Mouse (Mus musculus) liver, adult 2 months (tissue): ENCODE measurements around the gene Zmiz1. TPM values are rescaled to one million over a fixed set of nuclear protein-coding genes. Genes with fewer than 3 reads are reported as not detected.
A peak's percentile ranks its signal among the peaks of the same experiment; 100 is the strongest.

ENCODE experiments used
- DNase-seq: peaks from one replicate; pipeline ENCODE4 v3.0.0-alpha.2; 2011; ENCODE audit warnings: low read depth, low spot score; ENCODE audit errors: extremely low read depth
- H3K27ac ChIP-seq: fragments of 200-500 bp; replicated peaks from 2 replicates; pipeline ENCODE4 v1.5.1; 2012; ENCODE audit warnings: low read depth, mild to moderate bottlenecking, control low read depth, inconsistent platforms, low read length; ENCODE audit not compliant: insufficient read depth
- H3K27me3 ChIP-seq: fragments of 200-500 bp; 2 replicates; pipeline ENCODE4 v1.6.1; 2012; ENCODE audit warnings: mild to moderate bottlenecking, moderate library complexity, low read length, inconsistent platforms; ENCODE audit not compliant: control insufficient read depth, insufficient read depth
- H3K36me3 ChIP-seq: fragments of 200-500 bp; 2 replicates; pipeline ENCODE4 v1.6.1; 2012; ENCODE audit warnings: low read length, inconsistent platforms; ENCODE audit not compliant: control insufficient read depth, insufficient read depth
- H3K4me1 ChIP-seq: fragments of 200-500 bp; 2 replicates; pipeline ENCODE4 v1.6.1; 2011; ENCODE audit warnings: low read length; ENCODE audit not compliant: control insufficient read depth, insufficient read depth
- H3K4me3 ChIP-seq: fragments of 200-500 bp; 2 replicates; pipeline ENCODE4 v1.5.1; 2011; ENCODE audit warnings: low read depth, mild to moderate bottlenecking, control low read depth, low read length, moderate library complexity; ENCODE audit not compliant: insufficient read depth
- H3K79me2 ChIP-seq: fragments of 200-500 bp; 2 replicates; pipeline ENCODE4 v1.6.1; 2012; ENCODE audit warnings: inconsistent platforms, mild to moderate bottlenecking, low read length, moderate library complexity; ENCODE audit not compliant: control insufficient read depth, insufficient read depth
- H3K9ac ChIP-seq: fragments of 200-500 bp; 2 replicates; pipeline ENCODE4 v1.6.1; 2012; ENCODE audit warnings: low read depth, mild to moderate bottlenecking, control low read depth, inconsistent platforms, low read length
- CTCF ChIP-seq: fragments of 200-500 bp; IDR thresholded peaks from 2 replicates; pipeline ENCODE4 v1.5.1; 2011; ENCODE audit warnings: low read depth, low read length, control low read depth
- POLR2A ChIP-seq: fragments of 200-500 bp; IDR thresholded peaks from 2 replicates; pipeline ENCODE4 v1.6.1; 2011; ENCODE audit warnings: low read length, control low read depth; ENCODE audit not compliant: insufficient read depth; ENCODE audit errors: extremely low read depth
- WGBS: fragments of 180-500 bp; shearing (Covaris S2); methylation state at CpG from one replicate; pipeline ENCODE4 v1.1.7; 2018; 5-methylcytosine and 5-hydroxymethylcytosine counted together
- polyA plus RNA-seq: library from polyadenylated mRNA; depleted of rRNA; stranded (reverse); fragments of >200 nt; gene quantifications from 2 replicates; pipeline ENCODE4 v1.2.3, GENCODE M21; 2012
- total RNA-seq: library from RNA; depleted of rRNA; stranded (reverse); fragments of >200 nt; gene quantifications from 2 replicates; pipeline ENCODE4 v1.2.3, GENCODE M21; 2014

Gene Zmiz1
- total and polyA plus RNA-seq, 2 experiments: 5.3 to 10.2 TPM

GRCm38 (mm10) chr14:25487470-25487955 is 28.5 kb downstream of the Zmiz1 start:
- peak overlapping the region; percentile 91 for H3K27ac ChIP-seq
- peak overlapping the region; percentile 26 for H3K9ac ChIP-seq
- DNase-seq: peak; percentile 98
- H3K4me3 ChIP-seq: no peak overlapping the region
- WGBS: 4% methylated on average over 7 of the region's 7 CpGs
- H3K79me2 ChIP-seq: peaks cover 58% of the 10 kb centered on the region; the same call in 1 of the 2 replicates
- TF ChIP-seq CTCF: no peak
- TF ChIP-seq POLR2A: no peak
- H3K27me3 ChIP-seq: no peaks in the 10 kb centered on the region
- no peaks in the 10 kb centered on the region for H3K36me3 ChIP-seq
- peaks cover 64% of the 10 kb centered on the region for H3K4me1 ChIP-seq

- no peak overlapping the region for H3K4me3 ChIP-seq
- H3K9ac ChIP-seq: peak overlapping the region; percentile 60
- H3K79me2 ChIP-seq: peaks cover 60% of the 10 kb centered on the region; the same call in 1 of the 2 replicates
- peak overlapping the region; percentile 91 for H3K27ac ChIP-seq
- WGBS: 18% methylated on average over 6 of the region's 6 CpGs
- no peak for TF ChIP-seq CTCF
- TF ChIP-seq POLR2A: no peak
- peaks cover 69% of the 10 kb centered on the region for H3K4me1 ChIP-seq
- DNase-seq: peak; percentile 92
- H3K36me3 ChIP-seq: no peaks in the 10 kb centered on the region
- H3K27me3 ChIP-seq: no peaks in the 10 kb centered on the region
Measured at GRCm38 (mm10) chr14:25488097-25488613, 29.2 kb downstream of the Zmiz1 start.

GRCm38 (mm10) chr14:25489336-25490078 is 30.5 kb downstream of the Zmiz1 start:
- TF ChIP-seq CTCF (no peak), POLR2A (no peak)
- H3K4me1 ChIP-seq: peaks cover 70% of the 10 kb centered on the region
- peak; percentile 100 for DNase-seq
- 37% methylated on average over 6 of the region's 6 CpGs for WGBS
- no peaks in the 10 kb centered on the region for H3K36me3 ChIP-seq
- no peak overlapping the region for H3K9ac ChIP-seq
- H3K27ac ChIP-seq: peak overlapping the region; percentile 58
- H3K27me3 ChIP-seq: no peaks in the 10 kb centered on the region
- no peak overlapping the region for H3K4me3 ChIP-seq
- peaks cover 50% of the 10 kb centered on the region; the same call in 1 of the 2 replicates for H3K79me2 ChIP-seq

- H3K27ac ChIP-seq: peak overlapping the region; percentile 24
Measured at GRCm38 (mm10) chr14:25491961-25492360, 33.0 kb downstream of the Zmiz1 start.

GRCm38 (mm10) chr14:25492567-25493279 is 33.7 kb downstream of the Zmiz1 start:
- peaks cover 84% of the 10 kb centered on the region for H3K4me1 ChIP-seq
- H3K4me3 ChIP-seq: no peak overlapping the region
- H3K27ac ChIP-seq: peak overlapping the region; percentile 27
- no peaks in the 10 kb centered on the region for H3K36me3 ChIP-seq
- H3K79me2 ChIP-seq: peaks cover 58% of the 10 kb centered on the region
- WGBS: 83% methylated on average over 11 of the region's 11 CpGs
- DNase-seq: no peak
- no peak overlapping the region for H3K9ac ChIP-seq
- no peak for TF ChIP-seq CTCF
- no peak for TF ChIP-seq POLR2A
- H3K27me3 ChIP-seq: no peaks in the 10 kb centered on the region

More at GRCm38 (mm10) chr14:25491961-25492360, 33.0 kb downstream of the Zmiz1 start:
- peaks cover 82% of the 10 kb centered on the region for H3K4me1 ChIP-seq
- H3K36me3 ChIP-seq: no peaks in the 10 kb centered on the region
- no peaks in the 10 kb centered on the region for H3K27me3 ChIP-seq
- TF ChIP-seq POLR2A (no peak), CTCF (no peak)
- H3K4me3 ChIP-seq: no peak overlapping the region
- 66% methylated on average over 5 of the region's 5 CpGs for WGBS
- DNase-seq: peak; percentile 66
- H3K9ac ChIP-seq: no peak overlapping the region
- H3K79me2 ChIP-seq: peaks cover 50% of the 10 kb centered on the region
